ENCODE assay signal across 19 mouse cellular contexts in genomic region chr2:117668137-117668536, GRCm38 (mm10).
DNase-seq lines count a peak whose midpoint lies in the region; TF ChIP-seq lines count a peak whose summit lies in the region.
"Had no signal": no experiment of that assay in that cellular context is flagged by ENCODE, and none has a peak within 500 bp of the region (broad histone marks: within the 10 kb centered on the region; RNA-seq: fewer than 3 reads in every experiment).

No protein-coding gene starts in this region.

- DNase-seq in gastrocnemius, adult 2 months: peak; percentile 69
- DNase-seq in gastrocnemius, postnatal 4 days (ENCODE audit: low spot score in 2 of 2): no peak
- peak; percentile 97 for DNase-seq in 3T3-L1 (ENCODE audit: low read depth, low spot score)
- DNase-seq in fibroblast of lung, adult 2 months (ENCODE audit: low read depth): peak; percentile 81
- DNase-seq in heart, postnatal 14 days: peak; percentile 14 to 27
- no peak for DNase-seq in layer of hippocampus, postnatal 25 days (ENCODE audit: extremely low spot score in 1 of 2, low spot score in 1 of 2)
- DNase-seq in retina, embryonic 14.5 days (ENCODE audit: low spot score): no peak
- DNase-seq in frontal cortex, postnatal 14 days (ENCODE audit: low spot score in 2 of 2): no peak
- DNase-seq: adrenal gland, adult 8-10 months; cerebellum, adult 18-20 months; cerebellum, postnatal 25 days; embryo, embryonic 11 days; kidney, postnatal 36 days; liver, postnatal 0 days; lung, postnatal 10 days; right cerebral cortex, postnatal 25 days had no signal

- intact Hi-C loops in gastrocnemius, adult 2 months (cut with DNase I): no loop called here
- intact Hi-C loops in heart, postnatal 14 days (cut with DNase I): no loop called here

- no peak for TF ChIP-seq CTCF in gastrocnemius, adult 2 months (IDR thresholded peaks at IDR 0.05)

- H3K4me3 ChIP-seq in gastrocnemius, adult 2 months: no peak overlapping the region
- H3K4me3 ChIP-seq: embryonic facial prominence, embryonic 15.5 days; limb, embryonic 10.5 days; midbrain, embryonic 15.5 days had no signal

- H3K27ac ChIP-seq in gastrocnemius, adult 2 months: peak overlapping the region; percentile 62
- H3K27ac ChIP-seq: embryonic facial prominence, embryonic 15.5 days; limb, embryonic 10.5 days; midbrain, embryonic 15.5 days had no signal

Comparison
In these comparisons a context has a peak if more than half of its experiments do, and no peak if none do; other contexts are left out.
1. DNase-seq: peak in gastrocnemius, adult 2 months (single experiment), 3T3-L1 (single experiment), fibroblast of lung, adult 2 months (single experiment) and heart, postnatal 14 days (2 of 2); none in gastrocnemius, postnatal 4 days (0 of 2), layer of hippocampus, postnatal 25 days (0 of 2), retina, embryonic 14.5 days (single experiment) and frontal cortex, postnatal 14 days (0 of 2).